Mouse (Mus musculus): Measurements from ENCODE around the gene Hsf4. TPM values are rescaled to one million over a fixed set of nuclear protein-coding genes. Genes with fewer than 3 reads are reported as not detected.
"Not testable (repeated sequence)": the region's sequence is repeated elsewhere in the genome, so short reads cannot be mapped to it uniquely, and the experiment has no call there.

Hsf4 gene
- 10 to 100 TPM; 11.5 to 12.0 TPM for total RNA-seq (2021)

- intact Hi-C loops (cut with DNase I) = no loop called here
Measured at GRCm38 (mm10) chr8:105269461-105269947, at the start of gene Hsf4. Hsf4 (plus strand) TSS chr8:105269801.

GRCm38 (mm10) chr8:105223850-105224249 lies 45.8 kb upstream of the Hsf4 start:
- intact Hi-C loops (cut with DNase I) = loop anchor here (5.0 kb wide), 1 partner anchor 582 kb away; the partner anchor contains the start of gene Ciao2b
- no peak for DNase-seq (ENCODE audit: low spot score in 2 of 2)

More at GRCm38 (mm10) chr8:105269461-105269947, at the start of gene Hsf4:
- peak; percentile 54 to 74 for DNase-seq (ENCODE audit: low spot score in 2 of 2)

- intact Hi-C loops (cut with DNase I) = loop anchor here (5.0 kb wide), 1 partner anchor 582 kb away; the partner anchor contains the start of gene Ciao2b
- peak; percentile 94 to 95 for DNase-seq (ENCODE audit: low spot score in 2 of 2)
Measured at GRCm38 (mm10) chr8:105224413-105225271, 45.0 kb upstream of the Hsf4 start, which contains the start of gene D230025D16Rik. D230025D16Rik (plus strand) TSS chr8:105225145.

- intact Hi-C loops (cut with DNase I) = no loop called here
- DNase-seq (ENCODE audit: low spot score in 2 of 2) = no peak
Measured at GRCm38 (mm10) chr8:105225272-105225593, 44.4 kb upstream of the Hsf4 start.

- no peak for DNase-seq (ENCODE audit: low spot score in 2 of 2)
- intact Hi-C loops (cut with DNase I) = no loop called here
Measured at GRCm38 (mm10) chr8:105225917-105226316, 43.7 kb upstream of the Hsf4 start.

- intact Hi-C loops (cut with DNase I) = no loop called here
- DNase-seq (ENCODE audit: low spot score in 2 of 2) = no peak
Measured at GRCm38 (mm10) chr8:105231503-105232320, 37.9 kb upstream of the Hsf4 start.

GRCm38 (mm10) chr8:105232321-105232693 lies 37.3 kb upstream of the Hsf4 start:
- DNase-seq (ENCODE audit: low spot score in 2 of 2); intact Hi-C loops (cut with DNase I): not testable (repeated sequence)

- no peak for DNase-seq (ENCODE audit: low spot score in 2 of 2)
- intact Hi-C loops (cut with DNase I) = no loop called here
Measured at GRCm38 (mm10) chr8:105233126-105233935, 36.3 kb upstream of the Hsf4 start.

- DNase-seq (ENCODE audit: low spot score in 2 of 2) = no peak
- intact Hi-C loops (cut with DNase I) = no loop called here
Measured at GRCm38 (mm10) chr8:105235206-105235605, 34.4 kb upstream of the Hsf4 start.

- no peak for DNase-seq (ENCODE audit: low spot score in 2 of 2)
- intact Hi-C loops (cut with DNase I) = no loop called here
Measured at GRCm38 (mm10) chr8:105237442-105238142, 32.0 kb upstream of the Hsf4 start.

GRCm38 (mm10) chr8:105241016-105241415 lies 28.6 kb upstream of the Hsf4 start:
- intact Hi-C loops (cut with DNase I) = no loop called here
- DNase-seq (ENCODE audit: low spot score in 2 of 2) = no peak

GRCm38 (mm10) chr8:105251954-105252353 lies 17.6 kb upstream of the Hsf4 start:
- DNase-seq (ENCODE audit: low spot score in 2 of 2) = no peak
- intact Hi-C loops (cut with DNase I) = loop anchor here (5.0 kb wide), 1 partner anchor 35 kb away; the partner anchor contains the start of gene 4931428F04Rik

- intact Hi-C loops (cut with DNase I) = loop anchor here (5.0 kb wide), 1 partner anchor 34 kb away; the partner anchor contains the start of gene 4931428F04Rik
- no peak for DNase-seq (ENCODE audit: low spot score in 2 of 2)
Measured at GRCm38 (mm10) chr8:105252680-105253537, 16.7 kb upstream of the Hsf4 start.

- intact Hi-C loops (cut with DNase I) = loop anchor here (5.0 kb wide), 1 partner anchor 34 kb away; the partner anchor contains the start of gene 4931428F04Rik
- no peak for DNase-seq (ENCODE audit: low spot score in 2 of 2)
Measured at GRCm38 (mm10) chr8:105253766-105254151, 15.8 kb upstream of the Hsf4 start.

GRCm38 (mm10) chr8:105254152-105254965 lies 15.2 kb upstream of the Hsf4 start:
- intact Hi-C loops (cut with DNase I) = loop anchor here (5.0 kb wide), 1 partner anchor 33 kb away; the partner anchor contains the start of gene 4931428F04Rik
- DNase-seq (ENCODE audit: low spot score in 2 of 2) = peak; percentile 85 to 87

- intact Hi-C loops (cut with DNase I) = loop anchor here (5.0 kb wide), 1 partner anchor 32 kb away; the partner anchor contains the start of gene 4931428F04Rik
- DNase-seq (ENCODE audit: low spot score in 2 of 2) = peak in 1 of 2 experiments; percentile 21
Measured at GRCm38 (mm10) chr8:105254966-105255350, 14.6 kb upstream of the Hsf4 start, which contains the start of gene B3gnt9. B3gnt9 (minus strand) TSS chr8:105255153.

Measured in left cerebral cortex, postnatal 36 days (tissue).